Mouse (Mus musculus) monocyte, adult 2 months (primary cell): ENCODE measurements around the gene 4930562C15Rik.

Experiments used
- DNase-seq, 2 experiments: peaks; one replicate each; pipeline ENCODE4 v3.0.0; 2022; ENCODE audit warnings: low spot score in 2 of 2, low read depth in 1 of 2

The 4930562C15Rik gene

DNA sequence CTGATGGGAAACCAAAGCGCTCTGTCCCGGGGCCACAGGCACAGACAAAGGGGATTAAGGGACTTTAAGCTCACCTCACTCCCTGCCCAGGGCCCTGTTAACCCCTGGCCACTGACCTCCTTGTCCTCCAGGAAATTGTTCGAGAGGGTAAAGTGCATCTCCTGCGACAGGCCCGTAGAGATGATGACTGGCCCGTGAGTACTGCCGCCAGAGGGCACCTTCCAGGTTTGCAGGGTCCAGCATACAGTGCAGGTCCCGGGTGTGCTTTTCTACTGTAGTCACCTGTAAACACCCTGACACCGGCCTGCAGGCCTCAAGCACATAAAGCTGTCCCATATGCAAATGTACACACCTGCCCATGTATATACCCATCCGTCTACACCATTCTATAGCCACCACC is 26.2 kb downstream of the 4930562C15Rik start:
- no peak for DNase-seq

DNA sequence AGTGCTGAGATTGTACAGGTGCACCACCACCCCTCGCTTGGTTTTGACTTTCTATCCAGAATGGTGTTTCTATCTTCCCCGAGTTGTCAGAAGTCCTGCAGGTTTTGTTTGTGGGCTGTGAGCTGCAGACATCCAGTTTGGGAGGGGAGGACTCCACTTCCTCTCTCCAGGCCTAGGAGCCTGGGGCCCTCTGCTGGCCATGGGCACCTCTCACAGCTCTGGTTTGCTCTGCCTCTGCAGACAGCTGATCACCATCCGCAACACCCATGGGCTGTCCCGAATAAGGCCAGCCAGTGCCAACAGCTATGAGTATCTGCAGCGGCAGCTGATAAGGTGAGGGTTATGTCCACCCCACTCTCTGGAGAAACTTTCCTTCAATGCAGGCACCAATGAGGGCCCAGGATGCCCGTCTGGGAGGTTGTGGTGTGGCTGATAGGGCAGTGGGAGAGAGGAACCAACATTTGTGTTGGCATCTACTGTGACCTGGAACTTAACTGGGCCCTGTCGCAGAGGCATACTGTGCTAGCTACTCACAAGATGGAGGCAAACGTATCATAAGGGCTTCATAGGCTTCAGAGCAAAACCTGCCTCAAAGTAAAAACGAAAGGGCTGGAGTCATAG is 27.8 kb downstream of the 4930562C15Rik start:
- peak in 1 of 2 experiments; percentile 65 for DNase-seq

DNA sequence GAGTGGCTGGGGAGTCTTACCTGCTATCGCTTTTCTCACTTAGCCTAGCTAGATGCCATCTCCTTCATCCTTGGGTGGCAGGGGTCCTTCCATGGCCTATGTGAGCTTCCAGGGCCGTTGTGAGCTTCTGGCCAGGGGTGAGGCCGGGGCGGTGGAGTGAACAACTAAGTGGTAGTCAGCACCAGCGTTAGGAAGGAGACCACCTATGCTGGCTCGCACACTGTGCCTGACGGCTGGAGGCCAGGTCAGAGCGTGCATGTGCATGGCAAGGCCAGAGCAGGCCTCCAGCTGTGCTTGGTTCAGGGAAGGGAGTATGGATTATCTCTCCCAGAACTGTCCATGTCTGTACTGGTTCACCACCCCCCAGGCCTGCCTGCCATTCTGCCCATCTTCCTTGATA is 28.5 kb downstream of the 4930562C15Rik start:
- DNase-seq: no peak

DNA sequence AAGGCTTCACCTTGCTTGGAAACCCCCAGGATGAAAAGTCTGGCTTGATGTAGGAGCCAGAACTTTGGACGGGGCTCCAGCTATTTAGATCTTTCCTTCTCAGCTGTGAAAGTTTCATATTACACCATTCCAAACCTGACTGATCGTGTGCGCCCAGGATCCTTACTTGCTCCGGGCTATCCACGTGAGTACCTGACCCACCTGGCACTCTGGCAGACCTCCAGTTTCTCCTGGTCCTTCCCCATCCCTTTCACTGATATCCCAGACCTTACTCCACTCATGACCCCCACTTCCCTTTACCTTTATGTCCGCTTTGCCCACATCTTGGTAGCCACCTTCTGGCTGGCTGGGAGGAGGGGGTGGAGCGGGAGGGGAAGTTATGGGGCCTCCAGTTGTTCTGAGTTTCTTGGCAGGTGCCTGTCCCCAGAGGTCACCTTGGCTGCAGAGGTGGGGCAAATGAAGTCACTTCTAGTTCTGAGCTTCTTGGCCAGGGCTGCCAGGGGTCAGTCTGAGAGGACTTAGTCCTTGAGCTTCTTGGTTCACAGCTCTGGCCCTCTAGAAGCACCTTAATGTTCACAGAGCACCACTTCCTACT is 31.0 kb downstream of the 4930562C15Rik start:
- DNase-seq: no peak

DNA sequence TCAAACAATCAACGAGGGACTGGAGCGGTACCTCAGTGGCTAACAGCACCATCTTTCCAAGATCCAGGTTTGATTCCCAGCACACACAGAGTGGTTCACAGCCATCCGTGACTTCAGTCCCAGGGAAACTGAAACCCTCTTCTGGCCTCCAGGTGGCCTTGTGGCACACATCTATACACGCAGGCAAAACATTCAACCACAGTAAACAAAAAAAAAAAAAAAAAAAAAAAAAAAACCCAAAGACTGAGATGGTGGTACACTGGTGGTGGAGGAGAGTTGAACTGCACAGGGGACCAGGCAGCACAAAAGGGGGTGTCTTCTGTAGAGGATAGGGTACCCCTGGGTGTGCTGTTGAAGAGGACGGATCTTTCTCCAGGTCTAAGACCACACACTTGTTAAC is 35.3 kb downstream of the 4930562C15Rik start:
- no peak for DNase-seq

DNA sequence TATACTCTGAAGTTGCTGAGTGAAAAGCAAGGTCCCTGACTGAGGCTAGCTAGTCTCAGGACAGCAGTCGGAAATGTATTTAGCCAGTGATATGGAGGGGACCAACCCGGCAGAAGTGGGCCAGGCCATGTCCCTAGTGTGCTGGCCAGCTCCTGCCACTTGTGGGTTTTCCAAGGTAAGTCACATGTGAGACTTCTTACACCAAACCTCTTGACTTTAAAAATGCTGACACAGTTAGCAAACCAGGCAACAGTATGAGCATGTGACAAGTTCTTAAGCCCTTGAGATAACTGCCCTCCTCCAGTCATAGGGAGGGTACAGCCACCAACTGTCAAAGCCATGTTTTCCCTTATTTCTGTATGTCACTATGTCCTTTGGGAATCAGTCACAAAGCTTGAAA is 36.7 kb downstream of the 4930562C15Rik start:
- DNase-seq: no peak

DNA sequence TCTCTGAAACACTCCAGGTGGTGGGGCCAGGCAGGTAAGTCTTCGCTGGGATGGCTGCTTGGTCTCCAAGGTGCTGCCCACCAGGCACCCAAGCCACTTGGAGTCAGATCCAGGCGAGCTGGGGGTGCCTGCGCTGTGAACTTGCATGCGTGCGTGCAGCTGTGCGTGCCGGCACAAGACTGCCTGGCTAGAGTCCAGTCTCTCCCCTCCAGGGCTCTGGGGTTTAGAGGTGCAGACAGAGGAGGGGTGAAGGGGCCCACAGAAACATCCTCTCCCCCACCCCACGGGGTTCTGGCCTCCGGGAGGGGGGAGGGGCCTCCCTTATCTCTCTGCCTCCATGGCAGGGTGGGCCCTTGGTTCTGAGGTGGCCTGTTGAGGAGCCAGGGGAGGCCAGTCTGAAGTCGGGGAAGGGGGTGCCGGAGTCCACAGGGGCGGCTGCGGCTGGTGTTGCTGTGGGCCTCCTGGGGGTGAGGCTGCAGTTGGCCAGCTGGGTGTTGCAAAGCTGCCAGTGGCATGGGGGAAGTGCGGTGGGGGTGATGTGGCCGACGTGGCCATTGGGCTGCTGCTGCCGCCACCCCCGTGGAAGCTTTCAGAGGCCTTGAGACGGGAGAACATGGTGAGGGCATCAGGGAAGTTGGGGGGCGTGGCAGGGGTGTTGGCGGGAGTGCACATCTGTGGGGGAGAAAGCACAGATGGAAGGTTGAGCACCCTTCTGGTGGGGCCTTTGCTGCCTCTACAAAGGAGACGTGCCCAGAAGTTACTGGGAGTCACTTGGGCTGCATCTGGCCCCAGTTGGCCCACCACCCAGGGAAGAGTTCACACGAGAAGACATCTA is 40.2 kb downstream of the 4930562C15Rik start:
- DNase-seq: no peak

DNA sequence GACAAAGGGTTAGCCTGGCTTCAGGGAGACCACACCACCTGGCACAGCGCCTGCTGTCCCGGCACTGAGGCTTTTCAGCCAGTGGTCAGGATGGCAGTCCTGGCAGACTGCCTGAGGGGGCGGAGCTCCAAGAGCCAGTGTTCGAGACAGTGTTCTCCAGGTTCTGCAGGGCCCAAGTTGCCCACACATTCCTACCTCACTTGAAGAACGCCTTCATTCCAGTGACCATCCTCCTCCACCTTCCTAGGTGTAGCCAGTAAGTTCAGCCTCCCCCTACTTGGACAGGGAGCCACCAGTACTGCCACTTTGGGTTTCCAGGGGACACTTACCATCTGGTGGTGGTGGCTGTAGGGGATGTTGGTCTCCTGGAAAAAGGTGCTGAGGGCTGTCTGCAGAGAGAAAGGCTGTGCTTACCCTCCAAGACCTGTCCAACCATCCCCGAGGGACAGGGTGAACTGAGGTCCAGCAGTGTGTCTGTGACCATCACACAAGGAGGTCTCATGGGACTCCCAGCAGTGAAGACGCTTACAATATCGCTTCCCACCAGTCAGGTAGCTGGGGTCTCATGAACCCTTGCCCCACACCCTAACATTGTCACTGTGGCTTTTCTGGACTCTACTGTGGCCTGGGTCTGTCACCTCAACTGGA is 40.9 kb downstream of the 4930562C15Rik start:
- no peak for DNase-seq

DNA sequence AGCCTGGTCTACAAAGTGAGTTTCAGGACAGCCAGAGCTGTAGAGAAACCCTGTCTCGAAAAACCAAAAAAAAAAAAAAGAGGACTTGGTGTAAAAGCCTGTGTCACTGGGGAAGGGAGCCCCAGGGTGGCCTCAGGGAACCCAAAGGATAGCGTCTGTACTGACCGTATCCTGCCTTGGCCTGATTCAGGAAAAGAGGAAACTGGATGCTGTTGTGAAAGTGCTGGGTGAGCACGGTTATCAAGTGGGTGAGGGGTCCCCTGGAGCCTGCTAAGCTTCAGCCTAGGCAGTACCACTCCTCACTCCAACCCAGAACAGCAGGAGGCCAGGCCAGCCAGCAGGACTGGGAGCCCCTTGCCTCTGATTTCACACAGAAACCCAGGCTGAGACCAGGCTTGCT is 42.0 kb downstream of the 4930562C15Rik start:
- DNase-seq: no peak

DNA sequence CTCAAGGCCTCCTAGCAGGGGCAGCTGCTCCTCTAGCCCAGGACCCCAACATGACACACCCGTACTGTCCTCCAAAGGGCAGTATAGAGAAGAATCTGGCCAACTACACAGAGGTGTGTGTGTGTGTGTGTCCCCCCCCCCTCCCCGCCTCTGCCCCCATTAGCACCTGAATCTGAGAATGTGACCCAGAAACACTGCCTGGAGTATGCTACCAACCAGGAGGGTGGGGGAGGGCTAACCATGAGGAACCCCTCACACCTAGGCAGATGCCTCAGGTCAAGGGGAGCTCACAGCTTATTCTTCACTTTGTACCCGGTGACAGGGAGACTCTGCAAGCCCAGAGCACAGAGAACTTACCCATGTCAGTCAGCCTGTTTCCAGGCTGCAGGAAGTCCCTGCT is 42.5 kb downstream of the 4930562C15Rik start:
- DNase-seq: no peak

DNA sequence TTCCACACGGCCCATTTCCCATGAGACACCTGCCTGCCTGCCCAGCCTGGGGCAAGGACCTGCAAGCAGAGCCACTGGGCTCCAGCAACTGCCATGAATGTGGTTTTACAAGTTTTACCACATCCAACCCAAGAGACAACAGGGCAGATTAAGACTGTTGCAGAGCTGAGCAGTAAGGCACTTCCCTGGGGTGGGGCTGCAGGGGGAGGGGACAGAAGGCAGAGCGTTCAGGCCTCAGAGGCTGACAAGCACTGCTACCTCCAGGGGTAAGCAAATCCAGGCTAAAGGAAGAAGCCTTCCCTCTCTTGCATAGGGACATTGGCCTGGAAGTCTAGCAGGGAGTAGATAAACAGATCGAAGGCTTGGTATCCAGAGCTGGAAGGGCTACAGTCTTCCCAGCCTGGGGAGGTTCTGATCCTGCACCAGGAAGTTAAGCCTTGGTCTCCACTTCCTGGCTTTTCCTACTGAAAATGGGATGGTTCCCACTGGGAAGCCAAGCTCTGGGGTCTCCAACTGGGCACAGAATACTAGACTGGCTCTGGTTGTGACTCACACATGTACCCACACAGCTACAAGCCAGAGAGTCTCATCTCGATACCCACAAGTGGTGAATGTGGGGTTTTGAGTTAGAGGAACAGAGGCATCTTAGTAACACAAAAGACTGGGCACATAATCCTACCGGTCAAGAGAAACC is 43.1 kb downstream of the 4930562C15Rik start:
- no peak for DNase-seq

DNA sequence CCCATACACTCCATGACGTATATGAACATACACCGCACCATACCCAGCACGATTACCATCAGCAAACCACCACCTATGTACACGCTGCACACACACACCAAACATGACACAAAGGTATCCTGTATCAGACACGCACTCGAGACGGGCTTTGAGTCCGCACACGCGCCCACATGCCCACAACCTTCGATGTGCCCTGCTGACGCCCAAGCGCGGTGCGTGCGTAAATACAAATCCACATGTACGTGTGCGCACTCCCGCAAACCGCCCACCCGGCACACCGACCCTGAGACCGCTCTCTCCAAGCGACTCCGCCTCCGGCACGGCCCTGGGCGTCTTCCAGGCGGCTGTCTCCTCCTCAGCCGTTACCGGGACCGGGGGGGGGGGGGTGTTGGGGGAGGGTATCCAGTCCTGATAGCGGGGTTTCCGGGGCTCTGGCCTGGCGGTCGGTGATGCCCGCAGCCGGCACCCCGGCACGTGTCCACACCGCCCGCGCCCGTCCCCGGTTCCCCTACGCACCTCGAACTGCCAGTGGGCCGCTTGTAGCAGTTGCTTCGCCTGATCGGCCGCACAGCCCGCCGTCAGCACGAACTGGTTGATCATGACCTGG is 44.0 kb downstream of the 4930562C15Rik start:
- no peak for DNase-seq

DNA sequence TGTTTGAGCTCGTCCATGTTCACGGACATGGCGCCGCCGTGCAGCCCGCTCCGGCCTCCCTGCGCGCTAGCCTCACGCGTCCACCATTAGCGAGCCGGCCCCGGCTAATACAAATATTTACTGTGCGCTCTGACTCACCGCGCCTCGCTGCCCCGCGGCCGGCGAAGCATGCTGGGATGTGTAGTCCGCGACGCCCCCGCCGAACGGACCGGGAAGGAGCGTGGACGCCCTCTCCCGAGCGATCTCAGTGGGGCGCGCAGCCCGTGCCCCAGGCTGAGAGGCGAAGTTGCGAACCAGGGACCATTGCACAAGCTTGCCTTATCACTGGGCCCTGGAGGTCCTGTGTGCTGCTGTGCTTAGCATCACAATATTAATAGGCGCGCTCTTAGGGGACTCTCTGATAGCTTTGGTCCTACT is 44.5 kb downstream of the 4930562C15Rik start:
- DNase-seq: peak; percentile 71 to 82

DNA sequence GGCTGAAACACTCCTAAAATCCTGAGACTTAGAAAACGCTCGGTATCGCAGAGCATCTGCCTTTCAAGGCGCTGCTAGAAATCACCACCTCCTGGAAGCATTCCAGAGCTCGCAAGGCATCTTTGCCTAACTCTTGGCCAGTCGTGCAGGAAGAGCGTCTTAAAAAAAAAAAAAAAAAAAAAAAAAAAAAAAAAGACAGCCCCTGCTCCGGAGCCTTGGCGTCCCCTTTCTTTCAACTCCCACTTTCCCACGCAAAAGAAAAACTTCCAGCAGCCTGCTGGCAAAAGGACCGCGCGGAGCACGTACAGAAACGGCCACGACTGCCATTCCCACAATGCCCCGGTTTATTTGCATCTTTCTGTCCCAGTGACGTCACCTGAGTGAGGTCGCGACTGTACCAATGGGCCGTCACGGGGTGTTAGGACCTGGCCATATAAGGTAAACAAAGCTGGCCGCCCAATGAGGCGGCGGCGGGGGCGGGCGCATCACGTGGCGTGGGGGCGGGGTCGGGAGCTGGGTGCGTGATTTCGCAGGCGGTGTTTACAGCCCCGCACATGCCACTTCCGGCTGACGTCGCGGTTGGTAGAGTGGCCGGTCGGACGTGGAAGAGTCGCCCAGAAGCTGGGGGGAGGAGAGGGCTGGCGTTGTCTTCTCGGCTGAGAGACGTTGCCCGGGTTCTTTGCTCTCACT is 45.1 kb downstream of the 4930562C15Rik start, which contains the start of gene Ubald1:
Gene Ubald1 (minus strand): TSS at position 180 of the 690 bp plus-strand sequence.
- peak; percentile 88 to 91 for DNase-seq

DNA sequence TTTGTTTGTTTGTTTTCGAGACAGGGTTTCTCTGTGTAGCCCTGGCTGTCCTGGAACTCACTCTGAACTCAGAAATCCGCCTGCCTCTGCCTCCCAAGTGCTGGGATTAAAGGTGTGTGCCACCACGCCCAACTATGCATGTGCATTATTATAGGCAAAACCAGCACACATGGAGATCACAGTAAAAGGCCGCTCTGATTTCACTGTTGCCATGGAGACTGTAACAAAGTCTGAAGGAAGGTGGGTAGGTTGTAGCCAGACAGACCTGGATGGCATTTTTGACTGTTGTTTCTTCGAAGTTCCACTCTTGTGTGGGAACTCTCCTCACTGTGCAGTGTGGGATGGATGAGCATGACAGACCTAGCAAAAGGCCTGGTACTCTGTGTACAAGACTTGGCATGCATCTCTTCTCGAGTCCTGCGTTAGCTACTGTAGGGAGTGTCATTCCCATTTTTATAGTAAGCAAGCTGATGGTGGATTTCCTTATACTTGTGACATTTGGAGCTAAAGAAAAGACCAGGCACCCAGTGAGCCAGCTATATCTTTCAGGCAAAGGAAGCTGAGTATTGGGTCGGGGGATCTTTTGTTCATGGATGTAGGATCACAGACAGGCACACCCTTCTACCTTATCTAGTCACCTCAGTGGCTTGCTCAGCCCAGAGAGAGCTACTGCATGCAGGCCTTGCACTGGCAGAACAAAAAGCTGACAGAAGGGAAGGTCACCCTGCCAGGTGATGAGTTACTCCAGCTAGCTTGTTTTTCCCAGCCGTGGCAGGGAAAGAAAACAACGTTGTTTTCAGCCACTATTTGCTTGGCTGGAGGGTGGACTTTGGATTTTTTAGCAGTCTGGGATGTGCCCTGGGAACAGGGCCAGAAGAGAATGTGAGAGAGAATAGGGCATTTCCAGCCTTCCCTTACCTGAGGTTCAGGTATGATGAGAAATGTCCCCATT is 46.5 kb downstream of the 4930562C15Rik start:
- DNase-seq: no peak

DNA sequence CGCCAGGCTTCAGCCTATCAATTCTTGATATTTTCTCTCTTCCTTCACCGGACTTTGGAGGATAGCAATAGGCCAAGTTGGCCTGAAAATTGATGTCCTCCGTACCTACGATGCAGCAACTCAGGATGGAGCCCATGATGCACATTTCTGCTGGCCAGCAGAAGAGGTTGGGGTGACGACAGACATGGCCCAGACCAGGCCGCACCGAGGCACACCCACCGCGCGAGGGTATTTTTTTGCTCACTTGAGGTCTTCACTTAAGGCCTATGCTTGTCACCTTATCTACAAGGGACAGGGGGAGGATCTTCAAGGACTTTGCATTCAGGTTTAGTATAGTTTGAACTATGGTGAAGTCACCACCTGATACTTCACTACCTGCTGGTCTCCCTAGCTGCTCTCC is 49.7 kb downstream of the 4930562C15Rik start:
- DNase-seq: no peak

DNA sequence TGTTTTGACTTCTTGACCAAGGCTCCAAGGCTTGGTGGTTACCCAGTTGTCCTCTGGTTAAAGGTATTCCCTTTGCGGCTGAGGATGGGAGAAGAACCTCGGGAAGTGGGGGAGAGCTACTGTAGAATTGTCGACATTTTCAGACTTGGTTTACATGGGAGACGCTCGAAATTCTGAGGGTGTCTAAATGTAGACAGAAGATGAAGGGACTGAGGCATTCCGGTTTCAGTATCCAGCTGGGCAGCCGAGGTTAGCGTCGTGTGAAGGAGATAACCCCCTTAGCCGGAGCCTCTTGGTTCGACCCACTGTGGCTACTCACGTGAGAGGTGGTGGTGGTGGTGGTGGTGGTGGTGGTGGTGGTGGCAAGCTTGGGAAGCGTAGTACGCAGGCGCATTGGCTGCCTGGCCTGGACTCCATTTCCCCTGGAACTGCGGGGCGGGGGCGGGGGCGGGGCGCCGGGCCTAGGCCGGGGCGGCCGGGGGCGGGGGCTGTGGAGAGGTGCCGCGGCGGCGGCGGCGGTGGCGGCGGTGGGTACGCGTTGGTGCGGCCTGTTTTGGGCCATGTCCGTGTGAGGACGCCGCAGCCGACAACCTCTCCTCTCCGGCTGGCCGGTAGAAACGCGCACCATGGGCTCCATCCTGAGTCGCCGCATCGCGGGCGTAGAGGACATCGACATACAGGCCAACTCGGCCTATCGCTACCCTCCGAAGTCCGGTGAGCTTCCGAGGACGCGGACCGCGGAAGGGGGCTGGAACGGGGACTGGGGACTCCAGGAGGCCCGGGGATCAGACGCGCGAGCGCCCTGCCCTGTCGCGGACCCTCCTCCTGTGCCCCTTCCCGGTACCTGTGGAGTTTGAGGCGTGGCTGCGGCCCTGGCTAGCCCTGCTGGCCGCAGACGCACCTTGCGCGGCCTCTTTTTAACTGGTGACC is 50.8 kb downstream of the 4930562C15Rik start, which contains the start of gene Mgrn1:
Gene Mgrn1 (plus strand): TSS at position 490 of the 930 bp plus-strand sequence.
- DNase-seq: peak in 1 of 2 experiments; percentile 68

DNA sequence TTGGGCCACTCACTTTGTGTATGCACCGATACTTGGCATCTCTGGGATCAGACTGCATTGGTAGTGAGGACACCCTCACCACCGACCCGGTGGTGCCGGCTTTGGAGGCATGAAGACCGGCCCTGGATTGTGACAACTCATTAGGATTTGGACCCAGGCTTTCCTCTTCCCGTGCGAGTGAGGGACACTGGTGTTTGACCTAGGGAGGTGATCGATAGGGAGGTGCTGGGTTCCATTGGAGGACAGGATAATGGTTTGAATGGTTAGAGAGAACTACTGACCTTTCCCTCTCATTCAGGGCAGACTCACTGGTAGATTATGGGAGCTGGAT is 51.4 kb downstream of the 4930562C15Rik start:
- no peak for DNase-seq
